Mouse (Mus musculus) forebrain, embryonic 13.5 days (tissue): ENCODE measurements around the gene Dnah17. TPM values are rescaled to one million over a fixed set of nuclear protein-coding genes. Genes with fewer than 3 reads are reported as not detected.

Experiments
- ATAC-seq: fragments of 200-750 bp; cut with Nextera tagmentation; 2 replicates; pipeline ENCODE4 v1.8.0; 2017
- H3K27ac ChIP-seq: fragments of 300-500 bp; sonication (generic); 2 replicates; pipeline ENCODE4 v1.5.1; 2015; ENCODE audit warnings: inconsistent platforms, mild to moderate bottlenecking, moderate library complexity
- H3K27me3 ChIP-seq: fragments of 300-500 bp; sonication (generic); 2 replicates; pipeline ENCODE4 v1.6.1; 2015; ENCODE audit warnings: mild to moderate bottlenecking, inconsistent platforms
- H3K36me3 ChIP-seq: fragments of 300-500 bp; sonication (generic); 2 replicates; pipeline ENCODE4 v1.6.1; 2015; ENCODE audit warnings: mild to moderate bottlenecking, inconsistent platforms; ENCODE audit not compliant: poor library complexity, severe bottlenecking
- H3K4me1 ChIP-seq: fragments of 300-500 bp; sonication (generic); 2 replicates; pipeline ENCODE4 v1.6.1; 2015; ENCODE audit warnings: inconsistent platforms
- H3K4me2 ChIP-seq: fragments of 300-500 bp; sonication (generic); 2 replicates; pipeline ENCODE4 v1.6.1; 2015; ENCODE audit warnings: inconsistent platforms, mild to moderate bottlenecking, moderate library complexity
- H3K4me3 ChIP-seq: fragments of 300-500 bp; sonication (generic); 2 replicates; pipeline ENCODE4 v1.5.1; 2015; ENCODE audit warnings: mild to moderate bottlenecking, inconsistent platforms
- H3K9ac ChIP-seq: fragments of 300-500 bp; sonication (generic); 2 replicates; pipeline ENCODE4 v1.6.1; 2015; ENCODE audit warnings: mild to moderate bottlenecking, inconsistent platforms
- H3K9me3 ChIP-seq: fragments of 300-500 bp; sonication (generic); replicated peaks from 2 replicates; pipeline ENCODE4 v1.6.1; 2016; ENCODE audit warnings: inconsistent platforms
- WGBS: fragments of 180-500 bp; shearing (Covaris S2); methylation state at CpG from one replicate; pipeline ENCODE4 v1.1.7; 2015; 5-methylcytosine and 5-hydroxymethylcytosine counted together
- polyA plus RNA-seq: library from polyadenylated mRNA; unstranded; fragments of >200 nt; fragmentation: Nextera tagmentation; extraction: Ambion mirVana; gene quantifications from 2 replicates; pipeline ENCODE4 v1.2.1, GENCODE M21; 2015

Gene Dnah17
- polyA plus RNA-seq, 1 experiment from 2014 or later = 0.27 TPM

GRCm38 (mm10) chr11:118140771-118141565 lies 10.5 kb upstream of the Dnah17 start:
- 90% methylated on average over 10 of the region's 10 CpGs for WGBS
- H3K4me3 ChIP-seq = no peak overlapping the region
- peaks cover 8% of the 10 kb centered on the region; the same call in 1 of the 2 replicates for H3K4me1 ChIP-seq
- peaks cover 7% of the 10 kb centered on the region; the same call in 1 of the 2 replicates for H3K9me3 ChIP-seq
- ATAC-seq = no peak
- H3K9ac ChIP-seq = no peak overlapping the region
- no peaks in the 10 kb centered on the region for H3K27me3 ChIP-seq
- no peak overlapping the region for H3K4me2 ChIP-seq
- no peak overlapping the region for H3K27ac ChIP-seq
- no peaks in the 10 kb centered on the region for H3K36me3 ChIP-seq

DNA sequence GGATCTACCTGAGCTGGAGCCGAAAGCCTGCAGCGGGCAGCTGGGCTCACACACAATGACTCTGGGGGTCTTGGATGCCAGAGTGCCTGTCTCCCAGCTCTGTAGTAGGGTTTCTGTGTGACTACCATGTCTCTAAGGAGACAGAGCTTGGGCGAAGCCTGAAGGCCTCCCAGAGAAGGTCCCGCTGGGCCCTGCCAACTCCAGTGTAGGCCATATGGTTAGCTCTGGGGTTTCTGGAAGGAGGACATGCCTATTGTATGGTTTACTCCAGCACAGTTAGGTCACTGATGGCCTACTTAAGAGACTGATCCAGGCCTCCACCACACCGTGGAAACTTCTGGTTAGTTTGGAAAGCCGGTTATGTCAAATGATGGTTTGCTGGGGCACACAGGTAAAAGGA lies 7.9 kb upstream of the Dnah17 start:
- Histone ChIP-seq H3K27ac (no peak overlapping the region), H3K9me3 (peaks cover 7% of the 10 kb centered on the region; the same call in 1 of the 2 replicates), H3K4me2 (no peak overlapping the region), H3K4me1 (peaks cover 16% of the 10 kb centered on the region), H3K36me3 (no peaks in the 10 kb centered on the region), H3K4me3 (no peak overlapping the region), H3K27me3 (no peaks in the 10 kb centered on the region), H3K9ac (no peak overlapping the region)
- ATAC-seq = no peak
- 97% methylated on average over 6 of the region's 6 CpGs for WGBS

GRCm38 (mm10) chr11:118136172-118136632 lies 5.8 kb upstream of the Dnah17 start:
- Histone ChIP-seq H3K4me3 (no peak overlapping the region), H3K27me3 (no peaks in the 10 kb centered on the region), H3K4me2 (no peak overlapping the region), H3K27ac (no peak overlapping the region), H3K9me3 (peaks cover 7% of the 10 kb centered on the region; the same call in 1 of the 2 replicates), H3K9ac (no peak overlapping the region), H3K4me1 (peaks cover 17% of the 10 kb centered on the region), H3K36me3 (no peaks in the 10 kb centered on the region)
- WGBS = 43% methylated on average over 5 of the region's 5 CpGs
- ATAC-seq = no peak

- H3K4me2 ChIP-seq = no peak overlapping the region
- H3K27ac ChIP-seq = no peak overlapping the region
- H3K9ac ChIP-seq = no peak overlapping the region
- ATAC-seq = no peak
- H3K4me1 ChIP-seq = peaks cover 17% of the 10 kb centered on the region
- no peaks in the 10 kb centered on the region for H3K27me3 ChIP-seq
- WGBS = 83% methylated on average over 6 of the region's 6 CpGs
- H3K9me3 ChIP-seq = peaks cover 7% of the 10 kb centered on the region; the same call in 1 of the 2 replicates
- no peak overlapping the region for H3K4me3 ChIP-seq
- no peaks in the 10 kb centered on the region for H3K36me3 ChIP-seq
These were observed 4.8 kb upstream of the Dnah17 start for GRCm38 (mm10) chr11:118135271-118135670.

DNA sequence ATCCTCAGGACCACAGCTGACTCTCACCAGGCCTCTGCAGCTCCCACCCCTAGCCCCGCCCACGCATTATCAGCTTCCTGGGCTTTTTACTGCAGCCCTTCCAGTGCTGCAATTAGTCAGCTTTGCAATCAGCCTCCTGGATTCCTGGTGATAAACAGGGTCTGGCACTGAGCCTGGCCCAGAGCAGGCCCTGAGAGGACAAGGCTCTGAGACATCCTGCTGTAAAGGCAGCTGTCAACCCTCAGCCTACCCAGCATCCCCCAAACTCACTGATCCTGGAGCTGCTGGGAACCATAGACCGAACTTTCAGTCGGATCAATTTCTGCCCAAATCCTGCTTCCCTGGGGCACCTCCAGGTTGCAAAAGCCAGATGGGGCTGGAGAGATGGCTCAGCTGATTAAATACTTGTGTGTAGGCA lies 3.3 kb upstream of the Dnah17 start:
- Histone ChIP-seq H3K4me2 (peak overlapping the region; percentile 5; the same call in 1 of the 2 replicates), H3K4me3 (no peak overlapping the region), H3K9ac (no peak overlapping the region; the same call in 1 of the 2 replicates), H3K9me3 (peaks cover 2% of the 10 kb centered on the region; the same call in 1 of the 2 replicates), H3K4me1 (peaks cover 17% of the 10 kb centered on the region), H3K36me3 (no peaks in the 10 kb centered on the region), H3K27me3 (no peaks in the 10 kb centered on the region), H3K27ac (peak overlapping the region; percentile 61)
- WGBS = 44% methylated on average over 4 of the region's 4 CpGs
- ATAC-seq = peak; percentile 85

- H3K27me3 ChIP-seq = no peaks in the 10 kb centered on the region
- no peak overlapping the region for H3K4me3 ChIP-seq
- peak; percentile 17 for ATAC-seq
- H3K4me1 ChIP-seq = peaks cover 17% of the 10 kb centered on the region
- no peaks in the 10 kb centered on the region for H3K36me3 ChIP-seq
- H3K9me3 ChIP-seq = no peaks in the 10 kb centered on the region
- peak overlapping the region; percentile 63 for H3K27ac ChIP-seq
- 59% methylated on average over 9 of the region's 9 CpGs for WGBS
- peak overlapping the region; percentile 5; the same call in 1 of the 2 replicates for H3K4me2 ChIP-seq
- H3K9ac ChIP-seq = no peak overlapping the region
These were observed 2.8 kb upstream of the Dnah17 start for GRCm38 (mm10) chr11:118133133-118133751.

- no peak for ATAC-seq
- WGBS = 89% methylated on average over 8 of the region's 8 CpGs
- no peaks in the 10 kb centered on the region for H3K36me3 ChIP-seq
These were observed 1.7 kb upstream of the Dnah17 start for GRCm38 (mm10) chr11:118132136-118132535.

GRCm38 (mm10) chr11:118129812-118130211 lies 622 bp downstream of the Dnah17 start:
- H3K27ac ChIP-seq = no peak overlapping the region
- no peak overlapping the region for H3K4me2 ChIP-seq
- ATAC-seq = no peak
- no peaks in the 10 kb centered on the region for H3K9me3 ChIP-seq
- no peaks in the 10 kb centered on the region for H3K27me3 ChIP-seq
- H3K4me1 ChIP-seq = peaks cover 17% of the 10 kb centered on the region
- H3K9ac ChIP-seq = no peak overlapping the region
- WGBS = 89% methylated on average over 2 of the region's 2 CpGs
- H3K4me3 ChIP-seq = no peak overlapping the region
- H3K36me3 ChIP-seq = no peaks in the 10 kb centered on the region

More at GRCm38 (mm10) chr11:118132136-118132535, 1.7 kb upstream of the Dnah17 start:
- no peaks in the 10 kb centered on the region for H3K9me3 ChIP-seq
- no peak overlapping the region for H3K27ac ChIP-seq
- peaks cover 17% of the 10 kb centered on the region for H3K4me1 ChIP-seq
- no peak overlapping the region for H3K9ac ChIP-seq
- H3K27me3 ChIP-seq = no peaks in the 10 kb centered on the region
- no peak overlapping the region for H3K4me3 ChIP-seq
- H3K4me2 ChIP-seq = no peak overlapping the region

GRCm38 (mm10) chr11:118121592-118121991 lies 8.8 kb downstream of the Dnah17 start:
- H3K9ac ChIP-seq = no peak overlapping the region
- peaks cover 3% of the 10 kb centered on the region; the same call in 1 of the 2 replicates for H3K4me1 ChIP-seq
- no peak overlapping the region for H3K4me3 ChIP-seq
- ATAC-seq = no peak
- H3K4me2 ChIP-seq = no peak overlapping the region
- no peaks in the 10 kb centered on the region for H3K9me3 ChIP-seq
- H3K36me3 ChIP-seq = no peaks in the 10 kb centered on the region
- no peak overlapping the region for H3K27ac ChIP-seq
- WGBS = 90% methylated on average over 11 of the region's 11 CpGs
- H3K27me3 ChIP-seq = no peaks in the 10 kb centered on the region

GRCm38 (mm10) chr11:118118777-118119176 lies 11.7 kb downstream of the Dnah17 start:
- Histone ChIP-seq H3K27me3 (no peaks in the 10 kb centered on the region), H3K27ac (no peak overlapping the region), H3K4me3 (no peak overlapping the region), H3K9ac (no peak overlapping the region), H3K9me3 (no peaks in the 10 kb centered on the region), H3K4me1 (peaks cover 3% of the 10 kb centered on the region; the same call in 1 of the 2 replicates), H3K36me3 (no peaks in the 10 kb centered on the region), H3K4me2 (no peak overlapping the region)
- ATAC-seq = no peak
- 90% methylated on average over 8 of the region's 8 CpGs for WGBS

GRCm38 (mm10) chr11:118114581-118115110 lies 15.8 kb downstream of the Dnah17 start:
- no peaks in the 10 kb centered on the region for H3K9me3 ChIP-seq
- no peak for ATAC-seq

More at GRCm38 (mm10) chr11:118114581-118115110, 15.8 kb downstream of the Dnah17 start:
- no peak overlapping the region for H3K27ac ChIP-seq
- no peaks in the 10 kb centered on the region for H3K4me1 ChIP-seq
- no peaks in the 10 kb centered on the region for H3K36me3 ChIP-seq
- H3K4me2 ChIP-seq = no peak overlapping the region
- H3K27me3 ChIP-seq = no peaks in the 10 kb centered on the region
- H3K9ac ChIP-seq = no peak overlapping the region
- H3K4me3 ChIP-seq = no peak overlapping the region
- 82% methylated on average over 8 of the region's 8 CpGs for WGBS
